Mouse (Mus musculus) NIH3T3 (cell line): Measurements from ENCODE around the gene Hhip.
A peak's percentile ranks its signal among the peaks of the same experiment; 100 is the strongest.

ENCODE experiments used
- DNase-seq: peaks from one replicate; pipeline ENCODE4 v3.0.0-alpha.2; 2012; ENCODE audit warnings: low read depth

Hhip gene

GRCm38 (mm10) chr8:80057198-80058174 lies at the start of gene Hhip:
Gene Hhip, minus strand, starts transcription at chr8:80058006.
- no peak for DNase-seq

- DNase-seq: no peak
Measured at GRCm38 (mm10) chr8:80087021-80087420, 29.2 kb upstream of the Hhip start.

GRCm38 (mm10) chr8:80058193-80058592 lies 387 bp upstream of the Hhip start:
- DNase-seq: no peak

- DNase-seq: no peak
Measured at GRCm38 (mm10) chr8:80056331-80057070, 1.3 kb downstream of the Hhip start.

- no peak for DNase-seq
Measured at GRCm38 (mm10) chr8:80055777-80056176, 2.0 kb downstream of the Hhip start.

- no peak for DNase-seq
Measured at GRCm38 (mm10) chr8:80055094-80055493, 2.7 kb downstream of the Hhip start.

GRCm38 (mm10) chr8:80054216-80054615 lies 3.6 kb downstream of the Hhip start:
- no peak for DNase-seq

- no peak for DNase-seq
Measured at GRCm38 (mm10) chr8:80052838-80053237, 5.0 kb downstream of the Hhip start.

- DNase-seq: no peak
Measured at GRCm38 (mm10) chr8:80051494-80051893, 6.3 kb downstream of the Hhip start.

- DNase-seq: no peak
Measured at GRCm38 (mm10) chr8:80049256-80050005, 8.4 kb downstream of the Hhip start.

GRCm38 (mm10) chr8:80048256-80048655 lies 9.6 kb downstream of the Hhip start:
- DNase-seq: no peak

GRCm38 (mm10) chr8:80037644-80038253 lies 20.1 kb downstream of the Hhip start:
- DNase-seq: no peak

GRCm38 (mm10) chr8:80032604-80033003 lies 25.2 kb downstream of the Hhip start:
- DNase-seq: no peak

- no peak for DNase-seq
Measured at GRCm38 (mm10) chr8:80031330-80032293, 26.2 kb downstream of the Hhip start.

- no peak for DNase-seq
Measured at GRCm38 (mm10) chr8:80029631-80030030, 28.2 kb downstream of the Hhip start.

GRCm38 (mm10) chr8:80020469-80020868 lies 37.3 kb downstream of the Hhip start:
- no peak for DNase-seq

- DNase-seq: no peak
Measured at GRCm38 (mm10) chr8:80015818-80016217, 42.0 kb downstream of the Hhip start.

GRCm38 (mm10) chr8:80004421-80004820 lies 53.4 kb downstream of the Hhip start:
- DNase-seq: no peak

- DNase-seq: no peak
Measured at GRCm38 (mm10) chr8:80002313-80002712, 55.5 kb downstream of the Hhip start.

GRCm38 (mm10) chr8:79995075-79995474 lies 62.7 kb downstream of the Hhip start:
- peak; percentile 3 for DNase-seq

- no peak for DNase-seq
Measured at GRCm38 (mm10) chr8:79993507-79993906, 64.3 kb downstream of the Hhip start.
